ENCODE assay signal across 9 mouse cellular contexts in genomic region chr11:70540928-70541327, GRCm38 (mm10). TPM values are rescaled to one million over a fixed set of nuclear protein-coding genes. Genes with fewer than 3 reads are reported as not detected.
DNase-seq lines count a peak whose midpoint lies in the region; ATAC-seq and TF ChIP-seq lines count a peak whose summit lies in the region.
"Had no signal": no experiment of that assay in that cellular context is flagged by ENCODE, and none has a peak within 500 bp of the region (broad histone marks: within the 10 kb centered on the region; RNA-seq: fewer than 3 reads in every experiment).

No protein-coding gene starts in this region.

- H3K36me3 ChIP-seq in forebrain, embryonic 10.5 days (replicated peaks): no peaks in the 10 kb centered on the region
- no peaks in the 10 kb centered on the region for H3K36me3 ChIP-seq in limb, embryonic 11.5 days (ENCODE audit: control insufficient read depth, insufficient read depth, low read length)
- H3K36me3 ChIP-seq in neural tube, embryonic 14.5 days (ENCODE audit: control insufficient read depth, insufficient read depth, low read length): no peaks in the 10 kb centered on the region

- ATAC-seq in limb, embryonic 11.5 days (ENCODE audit: insufficient number of reproducible peaks, low FRiP score, low TSS enrichment, low read depth): no peak
- no peak for ATAC-seq in neural tube, embryonic 14.5 days (ENCODE audit: low read depth)
- ATAC-seq: inflammation-experienced regulatory T-cells, adult 6 months had no signal

- peak overlapping the region; percentile 78 for H3K4me3 ChIP-seq in layer of hippocampus, adult 2 months
- peak overlapping the region; percentile 71 for H3K4me3 ChIP-seq in forebrain, embryonic 10.5 days
- H3K4me3 ChIP-seq in limb, embryonic 11.5 days (ENCODE audit: low read depth, low read length): no peak overlapping the region; the same call in 1 of the 2 replicates
- H3K4me3 ChIP-seq in neural tube, embryonic 14.5 days (ENCODE audit: low read depth, low read length): peak overlapping the region; percentile 53

- WGBS in forebrain, embryonic 10.5 days: 91% methylated on average over 7 of the region's 7 CpGs
- 89% methylated on average over 7 of the region's 7 CpGs for WGBS in limb, embryonic 11.5 days
- 87% methylated on average over 7 of the region's 7 CpGs for WGBS in neural tube, embryonic 14.5 days

- DNase-seq in layer of hippocampus, adult 2 months (ENCODE audit: low spot score in 2 of 2): no peak
- DNase-seq in layer of hippocampus, postnatal 10 days (ENCODE audit: low spot score in 2 of 2): no peak
- DNase-seq in forebrain, embryonic 10.5 days (ENCODE audit: extremely low spot score, low spot score): no peak
- no peak for DNase-seq in limb, embryonic 11.5 days (ENCODE audit: low spot score)
- DNase-seq in cerebellum, postnatal 14 days: no peak
- DNase-seq in left cerebral cortex, postnatal 36 days (ENCODE audit: low spot score in 2 of 2): no peak
- DNase-seq in right cerebral cortex, adult 18-20 months: no peak

- H3K27me3 ChIP-seq in forebrain, embryonic 10.5 days (ENCODE audit: poor library complexity, severe bottlenecking): peaks cover 41% of the 10 kb centered on the region
- peaks cover 21% of the 10 kb centered on the region for H3K27me3 ChIP-seq in limb, embryonic 11.5 days (ENCODE audit: control insufficient read depth, insufficient read depth, low read length)
- H3K27me3 ChIP-seq in neural tube, embryonic 14.5 days (ENCODE audit: control insufficient read depth, insufficient read depth, low read length): peaks cover 6% of the 10 kb centered on the region; the same call in 1 of the 2 replicates

- intact Hi-C loops in left cerebral cortex, postnatal 36 days (cut with DNase I): no loop called here

- H3K27ac ChIP-seq in layer of hippocampus, adult 2 months: peak overlapping the region; percentile 83
- H3K27ac ChIP-seq in forebrain, embryonic 10.5 days: no peak overlapping the region
- no peak overlapping the region for H3K27ac ChIP-seq in limb, embryonic 11.5 days (replicated peaks; ENCODE audit: low read depth, low read length)
- H3K27ac ChIP-seq in neural tube, embryonic 14.5 days (ENCODE audit: low read depth, low read length): no peak overlapping the region

- H3K4me2 ChIP-seq in limb, embryonic 11.5 days (ENCODE audit: low read depth, severe bottlenecking): peak overlapping the region; percentile 84; the same call in 1 of the 2 replicates
- H3K4me2 ChIP-seq in neural tube, embryonic 14.5 days (ENCODE audit: low read depth, low read length): peak overlapping the region; percentile 70

- no peak for TF ChIP-seq CTCF in layer of hippocampus, adult 2 months (conservative IDR thresholded peaks at IDR 0.05)

- no peak overlapping the region; the same call in 1 of the 2 replicates for H3K9ac ChIP-seq in limb, embryonic 11.5 days (ENCODE audit: low read length)
- H3K9ac ChIP-seq in neural tube, embryonic 14.5 days (replicated peaks; ENCODE audit: low read depth, low read length): no peak overlapping the region

- H3K9me3 ChIP-seq in forebrain, embryonic 10.5 days: no peaks in the 10 kb centered on the region
- no peaks in the 10 kb centered on the region for H3K9me3 ChIP-seq in limb, embryonic 11.5 days (ENCODE audit: control insufficient read depth, low read length)
- H3K9me3 ChIP-seq in neural tube, embryonic 14.5 days (ENCODE audit: control insufficient read depth, low read length): no peaks in the 10 kb centered on the region

- H3K4me1 ChIP-seq in forebrain, embryonic 10.5 days: peaks cover 16% of the 10 kb centered on the region
- no peaks in the 10 kb centered on the region for H3K4me1 ChIP-seq in limb, embryonic 11.5 days (ENCODE audit: control insufficient read depth, insufficient read depth, low read length)
- no peaks in the 10 kb centered on the region for H3K4me1 ChIP-seq in neural tube, embryonic 14.5 days (ENCODE audit: control insufficient read depth, insufficient read depth, low read length)

RNA-seq across cellular contexts. Expression of gene Pld2, which starts 1.1 kb away (rescaled TPM):
- total RNA-seq in layer of hippocampus, adult 2 months (2021): 10 to 100 TPM; 17.7 to 19.2 TPM
- total RNA-seq in layer of hippocampus, postnatal 10 days (2021): 10 to 100 TPM; 25.0 to 25.6 TPM
- polyA plus RNA-seq in forebrain, embryonic 10.5 days (2016; fragmentation: Nextera tagmentation; extraction: Ambion mirVana): 2.7 and 3.1 TPM in 2 replicates
- polyA plus RNA-seq in limb, embryonic 11.5 days (2014; fragmentation: Nextera tagmentation; extraction: Ambion mirVana): 2.4 and 3.9 TPM in 2 replicates
- 13.7 and 16.6 TPM in 2 replicates for polyA plus RNA-seq in neural tube, embryonic 14.5 days (2014; fragmentation: Nextera tagmentation; extraction: Ambion mirVana)
- 10 to 100 TPM; 14.5 to 20.7 TPM for total RNA-seq in left cerebral cortex, postnatal 36 days (2021)

RNA-seq across cellular contexts. Expression of gene Gm40193, which starts 8.2 kb away (rescaled TPM):
- not detected for total RNA-seq in layer of hippocampus, adult 2 months (2021)
- total RNA-seq in layer of hippocampus, postnatal 10 days (2021): not detected
- not detected in 2 replicates for polyA plus RNA-seq in forebrain, embryonic 10.5 days (2016; fragmentation: Nextera tagmentation; extraction: Ambion mirVana)
- not detected in 2 replicates for polyA plus RNA-seq in limb, embryonic 11.5 days (2014; fragmentation: Nextera tagmentation; extraction: Ambion mirVana)
- polyA plus RNA-seq in neural tube, embryonic 14.5 days (2014; fragmentation: Nextera tagmentation; extraction: Ambion mirVana): not detected in 2 replicates
- not detected for total RNA-seq in left cerebral cortex, postnatal 36 days (2021)
- polyA plus RNA-seq: inflammation-experienced regulatory T-cells, adult 6 months had no signal

RNA-seq across cellular contexts. Expression of gene Psmb6, which starts 15.8 kb away (rescaled TPM):
- total RNA-seq in layer of hippocampus, adult 2 months (2021): 100 to 1,000 TPM; 178 to 188 TPM
- 100 to 1,000 TPM; 221 to 229 TPM for total RNA-seq in layer of hippocampus, postnatal 10 days (2021)
- polyA plus RNA-seq in forebrain, embryonic 10.5 days (2016; fragmentation: Nextera tagmentation; extraction: Ambion mirVana): 1,074 and 1,112 TPM in 2 replicates
- polyA plus RNA-seq in limb, embryonic 11.5 days (2014; fragmentation: Nextera tagmentation; extraction: Ambion mirVana): 964 and 999 TPM in 2 replicates
- 743 and 801 TPM in 2 replicates for polyA plus RNA-seq in neural tube, embryonic 14.5 days (2014; fragmentation: Nextera tagmentation; extraction: Ambion mirVana)
- 100 to 1,000 TPM; 164 to 187 TPM for total RNA-seq in left cerebral cortex, postnatal 36 days (2021)

RNA-seq across cellular contexts. Expression of gene Mink1, which starts 21.8 kb away (rescaled TPM):
- 100 to 1,000 TPM; 505 to 510 TPM for total RNA-seq in layer of hippocampus, adult 2 months (2021)
- total RNA-seq in layer of hippocampus, postnatal 10 days (2021): 100 to 1,000 TPM; 208 to 249 TPM
- polyA plus RNA-seq in forebrain, embryonic 10.5 days (2016; fragmentation: Nextera tagmentation; extraction: Ambion mirVana): 12.5 and 12.7 TPM in 2 replicates
- 21.2 and 22.7 TPM in 2 replicates for polyA plus RNA-seq in limb, embryonic 11.5 days (2014; fragmentation: Nextera tagmentation; extraction: Ambion mirVana)
- 20.2 and 22.0 TPM in 2 replicates for polyA plus RNA-seq in neural tube, embryonic 14.5 days (2014; fragmentation: Nextera tagmentation; extraction: Ambion mirVana)
- total RNA-seq in left cerebral cortex, postnatal 36 days (2021): 100 to 1,000 TPM; 380 to 465 TPM

RNA-seq across cellular contexts. Expression of gene Gltpd2, which starts 21.9 kb away (rescaled TPM):
- not detected for total RNA-seq in layer of hippocampus, adult 2 months (2021)
- not detected for total RNA-seq in layer of hippocampus, postnatal 10 days (2021)
- polyA plus RNA-seq in forebrain, embryonic 10.5 days (2016; fragmentation: Nextera tagmentation; extraction: Ambion mirVana): 0.15 and 0.54 TPM in 2 replicates
- 0.39 and 0.50 TPM in 2 replicates for polyA plus RNA-seq in limb, embryonic 11.5 days (2014; fragmentation: Nextera tagmentation; extraction: Ambion mirVana)
- polyA plus RNA-seq in neural tube, embryonic 14.5 days (2014; fragmentation: Nextera tagmentation; extraction: Ambion mirVana): 0.27 TPM in 1 of 2 replicates, not detected in the other
- total RNA-seq in left cerebral cortex, postnatal 36 days (2021): not detected
- polyA plus RNA-seq: inflammation-experienced regulatory T-cells, adult 6 months had no signal
